Mouse (Mus musculus): Measurements from ENCODE around the gene Stard13. TPM values are rescaled to one million over a fixed set of nuclear protein-coding genes. Genes with fewer than 3 reads are reported as not detected.

Gene Stard13
- polyA plus RNA-seq, 1 experiment from 2014 or later, result 4.2 TPM

DNA sequence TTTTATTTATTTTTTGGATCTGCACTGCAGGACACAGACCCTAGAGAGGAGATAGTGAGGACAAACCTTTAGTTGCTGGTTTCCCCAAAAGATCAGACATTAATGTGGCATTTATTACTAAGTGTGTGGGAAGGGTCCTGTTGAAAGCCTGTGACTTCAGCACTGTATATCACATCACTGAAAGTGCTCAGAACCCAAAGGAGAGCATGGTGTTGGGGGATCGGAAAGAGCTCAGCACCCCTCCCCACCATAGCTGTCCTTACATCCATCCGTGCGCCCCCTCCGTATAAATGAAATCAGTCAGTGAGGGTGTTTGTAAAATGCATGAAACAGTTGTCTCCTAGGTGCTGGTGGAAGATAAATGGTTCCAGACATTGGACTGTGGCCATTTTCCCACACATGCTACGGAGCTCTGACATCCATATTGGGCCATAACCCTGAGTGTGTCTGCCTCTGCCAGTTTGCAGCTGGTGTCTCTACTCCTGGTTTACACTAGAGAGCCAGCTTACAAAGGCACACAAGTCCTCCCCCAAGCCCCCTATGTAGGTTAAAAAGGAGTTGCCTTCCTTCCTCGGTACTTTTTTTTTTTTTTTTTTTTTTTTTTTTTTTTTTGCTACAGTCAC is 107.5 kb downstream of the Stard13 start:
- Histone ChIP-seq H3K27ac (replicated peaks) (no peak overlapping the region), H3K36me3 (replicated peaks) (no peaks in the 10 kb centered on the region), H3K4me3 (no peak overlapping the region), H3K27me3 (replicated peaks; ENCODE audit: low read depth, poor library complexity, severe bottlenecking) (no peaks in the 10 kb centered on the region), H3K9me3 (no peaks in the 10 kb centered on the region), H3K4me1 (peaks cover 14% of the 10 kb centered on the region)
- no peak for DNase-seq (ENCODE audit: low spot score)
- 61% methylated on average over 6 of the region's 6 CpGs for WGBS

- Histone ChIP-seq H3K36me3 (replicated peaks) (no peaks in the 10 kb centered on the region), H3K27me3 (replicated peaks; ENCODE audit: low read depth, poor library complexity, severe bottlenecking) (no peaks in the 10 kb centered on the region), H3K4me1 (no peaks in the 10 kb centered on the region), H3K9me3 (no peaks in the 10 kb centered on the region), H3K27ac (replicated peaks) (no peak overlapping the region), H3K4me3 (no peak overlapping the region)
- DNase-seq (ENCODE audit: low spot score), result no peak
- 91% methylated on average over 2 of the region's 2 CpGs for WGBS
Observed at GRCm38 (mm10) chr5:151117846-151118245, 115.8 kb downstream of the Stard13 start.

- H3K27me3 ChIP-seq (replicated peaks; ENCODE audit: low read depth, poor library complexity, severe bottlenecking), result no peaks in the 10 kb centered on the region
- H3K4me1 ChIP-seq, result peaks cover 5% of the 10 kb centered on the region; the same call in 1 of the 2 replicates
- WGBS, result 90% methylated on average over 5 of the region's 5 CpGs
- no peak overlapping the region for H3K4me3 ChIP-seq
- no peaks in the 10 kb centered on the region for H3K9me3 ChIP-seq
- no peak for DNase-seq (ENCODE audit: low spot score)
- H3K27ac ChIP-seq (replicated peaks), result no peak overlapping the region
- no peaks in the 10 kb centered on the region for H3K36me3 ChIP-seq (replicated peaks)
Observed at GRCm38 (mm10) chr5:151116192-151116887, 117.3 kb downstream of the Stard13 start.

DNA sequence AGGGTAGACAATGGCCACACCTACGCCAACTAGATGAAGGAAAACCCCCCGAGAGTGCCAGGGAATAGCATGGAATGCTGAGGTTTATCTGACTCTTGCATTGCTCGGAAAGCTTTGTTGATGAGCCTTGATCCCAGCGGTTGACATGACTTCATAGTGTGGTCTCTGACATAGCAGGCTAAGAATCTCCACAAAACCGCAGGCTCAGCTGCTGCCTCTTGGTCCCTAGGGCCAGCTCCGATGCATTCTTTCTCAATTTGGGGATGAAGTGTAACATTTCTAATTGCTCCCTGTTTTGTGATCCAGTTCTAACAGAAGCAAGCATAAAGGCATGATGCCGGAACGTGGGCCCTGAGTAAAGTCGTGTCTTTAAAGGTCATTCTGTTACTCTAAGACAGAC is 120.9 kb downstream of the Stard13 start:
- 88% methylated on average over 9 of the region's 9 CpGs for WGBS

DNA sequence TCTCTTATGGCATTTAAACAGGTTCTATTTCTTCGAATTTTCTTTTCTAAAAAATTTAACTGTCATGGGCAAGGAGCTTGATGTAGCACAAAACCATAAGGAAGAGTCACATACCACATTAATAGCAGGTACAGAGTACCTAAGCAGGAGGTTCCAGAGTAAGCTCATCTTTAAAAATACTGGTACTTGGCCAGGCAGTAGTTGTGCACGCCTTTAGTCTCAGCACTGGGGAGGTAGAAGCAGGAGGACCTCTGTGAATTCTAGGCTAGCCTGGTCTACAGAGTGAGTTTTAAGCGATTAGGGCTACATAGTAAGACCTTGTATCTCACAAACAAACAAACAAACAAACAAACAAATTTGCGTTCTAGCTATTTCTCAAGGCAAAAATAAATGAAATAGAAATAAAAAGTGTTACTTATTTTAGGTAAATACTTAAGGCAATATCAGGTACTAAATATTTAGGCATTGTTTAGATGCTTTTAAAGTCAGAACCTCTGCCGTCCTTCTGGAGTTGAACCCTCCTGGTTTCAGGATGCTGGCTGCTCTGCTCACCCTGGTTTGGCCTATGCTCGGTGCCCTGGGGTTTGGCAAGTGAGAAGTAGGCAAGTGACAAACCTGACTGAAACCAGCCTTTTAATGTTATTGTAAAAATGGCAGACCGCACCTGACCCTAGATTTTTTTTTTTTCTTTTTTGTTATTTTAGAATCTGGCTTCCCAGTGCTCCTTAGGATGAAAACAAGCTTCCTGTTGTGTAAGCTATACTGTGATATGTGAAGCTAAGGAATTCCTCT is 122.4 kb downstream of the Stard13 start:
- peaks cover 31% of the 10 kb centered on the region for H3K4me1 ChIP-seq
- H3K36me3 ChIP-seq (replicated peaks), result no peaks in the 10 kb centered on the region
- H3K9me3 ChIP-seq, result no peaks in the 10 kb centered on the region
- no peaks in the 10 kb centered on the region for H3K27me3 ChIP-seq (replicated peaks; ENCODE audit: low read depth, poor library complexity, severe bottlenecking)
- 87% methylated on average over 7 of the region's 7 CpGs for WGBS
- H3K27ac ChIP-seq (replicated peaks), result no peak overlapping the region
- H3K4me3 ChIP-seq, result no peak overlapping the region
- no peak for DNase-seq (ENCODE audit: low spot score)

More for the DNA sequence above, 120.9 kb downstream of the Stard13 start:
- H3K27ac ChIP-seq (replicated peaks), result no peak overlapping the region
- no peaks in the 10 kb centered on the region for H3K9me3 ChIP-seq
- H3K36me3 ChIP-seq (replicated peaks), result no peaks in the 10 kb centered on the region
- DNase-seq (ENCODE audit: low spot score), result no peak
- H3K4me3 ChIP-seq, result no peak overlapping the region
- no peaks in the 10 kb centered on the region for H3K27me3 ChIP-seq (replicated peaks; ENCODE audit: low read depth, poor library complexity, severe bottlenecking)
- H3K4me1 ChIP-seq, result peaks cover 29% of the 10 kb centered on the region

GRCm38 (mm10) chr5:151110461-151110908 is 123.2 kb downstream of the Stard13 start:
- H3K36me3 ChIP-seq (replicated peaks), result no peaks in the 10 kb centered on the region
- DNase-seq (ENCODE audit: low spot score), result no peak
- peaks cover 31% of the 10 kb centered on the region for H3K4me1 ChIP-seq
- no peak overlapping the region for H3K27ac ChIP-seq (replicated peaks)
- H3K9me3 ChIP-seq, result no peaks in the 10 kb centered on the region
- no peak overlapping the region for H3K4me3 ChIP-seq
- no peaks in the 10 kb centered on the region for H3K27me3 ChIP-seq (replicated peaks; ENCODE audit: low read depth, poor library complexity, severe bottlenecking)
- WGBS, result 39% methylated on average over 6 of the region's 6 CpGs

- Histone ChIP-seq H3K9me3 (no peaks in the 10 kb centered on the region), H3K27me3 (replicated peaks; ENCODE audit: low read depth, poor library complexity, severe bottlenecking) (no peaks in the 10 kb centered on the region), H3K4me1 (peaks cover 33% of the 10 kb centered on the region), H3K27ac (replicated peaks) (no peak overlapping the region), H3K36me3 (replicated peaks) (no peaks in the 10 kb centered on the region), H3K4me3 (no peak overlapping the region)
- DNase-seq (ENCODE audit: low spot score), result no peak
- 67% methylated on average over 2 of the region's 2 CpGs for WGBS
Observed at GRCm38 (mm10) chr5:151109822-151110221, 123.8 kb downstream of the Stard13 start.

GRCm38 (mm10) chr5:151108955-151109354 is 124.7 kb downstream of the Stard13 start:
- no peak for DNase-seq (ENCODE audit: low spot score)
- Histone ChIP-seq H3K4me3 (no peak overlapping the region), H3K36me3 (replicated peaks) (no peaks in the 10 kb centered on the region), H3K9me3 (no peaks in the 10 kb centered on the region), H3K27me3 (replicated peaks; ENCODE audit: low read depth, poor library complexity, severe bottlenecking) (no peaks in the 10 kb centered on the region), H3K4me1 (peaks cover 33% of the 10 kb centered on the region), H3K27ac (replicated peaks) (peak overlapping the region; percentile 42; the same call in 1 of the 2 replicates)
- 81% methylated on average over 7 of the region's 7 CpGs for WGBS

DNA sequence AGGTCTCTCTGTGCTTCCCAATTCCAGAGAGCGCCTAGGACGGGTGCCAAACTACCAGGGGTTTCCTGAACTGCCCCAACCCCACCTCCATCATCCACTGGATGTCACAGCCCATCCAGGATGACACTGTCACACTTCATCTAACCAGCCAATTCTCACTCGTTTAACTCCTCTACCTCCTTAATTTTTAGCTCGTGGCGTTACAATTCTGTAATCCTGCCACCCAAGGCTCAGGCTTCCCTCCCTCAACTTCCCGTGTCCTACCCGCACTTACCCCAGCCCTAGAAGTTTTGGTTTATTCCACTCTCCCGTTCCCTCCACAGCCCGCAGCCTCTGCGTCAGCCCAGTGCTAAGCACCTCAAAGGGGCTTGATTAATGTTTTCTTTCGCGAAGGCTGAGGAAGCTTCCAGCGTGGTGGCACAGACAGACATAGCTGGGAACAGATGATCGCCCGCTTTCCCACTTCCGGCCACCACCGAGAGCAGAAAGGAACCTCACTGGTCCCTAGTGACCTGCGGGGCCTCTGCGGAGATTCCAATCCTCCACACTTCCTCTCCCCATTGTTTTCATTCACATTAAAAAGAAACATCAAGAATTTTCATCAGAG is 125.2 kb downstream of the Stard13 start:
- H3K27me3 ChIP-seq (replicated peaks; ENCODE audit: low read depth, poor library complexity, severe bottlenecking), result no peaks in the 10 kb centered on the region
- peaks cover 33% of the 10 kb centered on the region for H3K4me1 ChIP-seq
- H3K36me3 ChIP-seq (replicated peaks), result no peaks in the 10 kb centered on the region
- H3K9me3 ChIP-seq, result no peaks in the 10 kb centered on the region
- no peak for DNase-seq (ENCODE audit: low spot score)
- H3K27ac ChIP-seq (replicated peaks), result peak overlapping the region; percentile 42
- no peak overlapping the region for H3K4me3 ChIP-seq
- WGBS, result 72% methylated on average over 19 of the region's 19 CpGs

- no peaks in the 10 kb centered on the region for H3K27me3 ChIP-seq (replicated peaks; ENCODE audit: low read depth, poor library complexity, severe bottlenecking)
- H3K4me3 ChIP-seq, result no peak overlapping the region
- no peak for DNase-seq (ENCODE audit: low spot score)
- H3K27ac ChIP-seq (replicated peaks), result no peak overlapping the region
- H3K9me3 ChIP-seq, result no peaks in the 10 kb centered on the region
- peaks cover 29% of the 10 kb centered on the region for H3K4me1 ChIP-seq
- 88% methylated on average over 3 of the region's 3 CpGs for WGBS
- no peaks in the 10 kb centered on the region for H3K36me3 ChIP-seq (replicated peaks)
Observed at GRCm38 (mm10) chr5:151106841-151107240, 126.8 kb downstream of the Stard13 start.

GRCm38 (mm10) chr5:151105054-151105971 is 128.3 kb downstream of the Stard13 start:
- Histone ChIP-seq H3K9me3 (no peaks in the 10 kb centered on the region), H3K27ac (replicated peaks) (no peak overlapping the region), H3K4me3 (no peak overlapping the region), H3K27me3 (replicated peaks; ENCODE audit: low read depth, poor library complexity, severe bottlenecking) (no peaks in the 10 kb centered on the region), H3K36me3 (replicated peaks) (no peaks in the 10 kb centered on the region), H3K4me1 (peaks cover 24% of the 10 kb centered on the region)
- WGBS, result 76% methylated on average over 10 of the region's 10 CpGs
- DNase-seq (ENCODE audit: low spot score), result no peak
